Mouse (Mus musculus): Measurements from ENCODE around the gene Kcnh6.

DNA sequence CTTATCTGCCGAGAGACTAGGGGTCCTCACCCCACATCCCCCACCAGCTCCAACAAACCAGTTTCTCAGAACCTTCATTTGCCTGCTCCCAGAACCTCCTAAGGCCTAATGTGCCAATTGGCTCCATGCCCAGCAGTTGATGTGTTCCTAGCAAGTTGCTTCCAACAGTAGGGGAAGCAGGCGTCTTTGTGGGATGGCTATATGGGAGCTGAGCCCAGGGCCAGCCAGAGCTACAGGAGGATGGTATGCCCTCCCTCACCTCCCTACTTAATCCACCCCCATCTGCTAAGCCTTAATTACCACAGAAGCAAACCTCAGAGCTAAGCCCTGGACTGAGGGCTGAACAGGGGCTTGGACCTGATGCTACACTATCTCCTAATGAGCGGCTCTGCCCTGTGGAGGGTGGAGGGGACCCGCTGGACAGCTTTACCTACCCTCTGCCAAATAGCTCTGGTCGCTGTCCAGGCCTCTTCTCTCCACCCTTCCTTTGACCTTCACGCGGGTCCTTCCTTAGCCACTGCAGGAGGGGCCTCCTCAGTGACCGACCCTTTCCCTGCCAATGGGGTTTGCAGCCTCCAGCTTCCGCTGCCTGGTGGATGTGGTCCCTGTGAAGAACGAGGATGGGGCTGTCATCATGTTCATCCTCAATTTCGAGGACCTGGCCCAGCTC is 5.8 kb downstream of the Kcnh6 start:
- TF ChIP-seq POLR2A (IDR thresholded peaks at IDR 0.05; ENCODE audit: extremely low read depth, insufficient read depth, low read length) (no peak), CTCF (IDR thresholded peaks at IDR 0.05; ENCODE audit: low read depth, low read length) (no peak)

Measured in liver, adult 2 months (tissue).